Mouse (Mus musculus): Measurements from ENCODE around the gene Zdhhc11.
"Not testable (repeated sequence)": the region's sequence is repeated elsewhere in the genome, so short reads cannot be mapped to it uniquely, and the experiment has no call there.

Zdhhc11 gene

GRCm38 (mm10) chr13:74006881-74007280 is 43.2 kb downstream of the Zdhhc11 start:
- DNase-seq (ENCODE audit: low spot score in 2 of 2): not testable (repeated sequence)

GRCm38 (mm10) chr13:74008216-74008615 is 44.6 kb downstream of the Zdhhc11 start:
- DNase-seq (ENCODE audit: low spot score in 2 of 2): not testable (repeated sequence)

GRCm38 (mm10) chr13:74008948-74009718 is 45.5 kb downstream of the Zdhhc11 start, which contains the start of gene Tppp:
TSS of gene Tppp (plus strand) at chr13:74009407.
- peak; percentile 94 to 96 for DNase-seq (ENCODE audit: low spot score in 2 of 2)

- DNase-seq (ENCODE audit: low spot score in 2 of 2): peak; percentile 82 to 83
These were observed 46.4 kb downstream of the Zdhhc11 start for GRCm38 (mm10) chr13:74009791-74010614.

- peak; percentile 68 to 74 for DNase-seq (ENCODE audit: low spot score in 2 of 2)
These were observed 47.0 kb downstream of the Zdhhc11 start for GRCm38 (mm10) chr13:74010678-74011077.

- no peak for DNase-seq (ENCODE audit: low spot score in 2 of 2)
These were observed 52.3 kb downstream of the Zdhhc11 start for GRCm38 (mm10) chr13:74015908-74016307.

- DNase-seq (ENCODE audit: low spot score in 2 of 2): no peak
These were observed 53.8 kb downstream of the Zdhhc11 start for GRCm38 (mm10) chr13:74017426-74017825.

- not testable (repeated sequence) for DNase-seq (ENCODE audit: low spot score in 2 of 2)
These were observed 55.4 kb downstream of the Zdhhc11 start for GRCm38 (mm10) chr13:74019006-74019405.

GRCm38 (mm10) chr13:74025151-74026081 is 61.8 kb downstream of the Zdhhc11 start:
- DNase-seq (ENCODE audit: low spot score in 2 of 2): no peak

- DNase-seq (ENCODE audit: low spot score in 2 of 2): peak; percentile 27 to 34
These were observed 62.6 kb downstream of the Zdhhc11 start for GRCm38 (mm10) chr13:74026215-74026614.

GRCm38 (mm10) chr13:74028116-74028515 is 64.5 kb downstream of the Zdhhc11 start:
- no peak for DNase-seq (ENCODE audit: low spot score in 2 of 2)

- DNase-seq (ENCODE audit: low spot score in 2 of 2): no peak
These were observed 65.4 kb downstream of the Zdhhc11 start for GRCm38 (mm10) chr13:74029013-74029412.

- DNase-seq (ENCODE audit: low spot score in 2 of 2): no peak
These were observed 67.0 kb downstream of the Zdhhc11 start for GRCm38 (mm10) chr13:74030691-74031090.

- no peak for DNase-seq (ENCODE audit: low spot score in 2 of 2)
These were observed 67.5 kb downstream of the Zdhhc11 start for GRCm38 (mm10) chr13:74031133-74031532.

GRCm38 (mm10) chr13:74034756-74035155 is 71.1 kb downstream of the Zdhhc11 start:
- no peak for DNase-seq (ENCODE audit: low spot score in 2 of 2)

GRCm38 (mm10) chr13:74035776-74036175 is 72.1 kb downstream of the Zdhhc11 start:
- DNase-seq (ENCODE audit: low spot score in 2 of 2): no peak

GRCm38 (mm10) chr13:74039926-74040325 is 76.3 kb downstream of the Zdhhc11 start:
- no peak for DNase-seq (ENCODE audit: low spot score in 2 of 2)
